Mouse (Mus musculus): ENCODE measurements around the gene Olfr533. TPM values are rescaled to one million over a fixed set of nuclear protein-coding genes. Genes with fewer than 3 reads are reported as not detected.

Gene Olfr533
- not detected for total RNA-seq (2023)

GRCm38 (mm10) chr7:140463070-140463469 is at the start of gene Olfr533:
Gene Olfr533 (plus strand): TSS chr7:140463370.

GRCm38 (mm10) chr7:140421539-140421938 is 41.6 kb upstream of the Olfr533 start, which contains the start of gene Olfr532:
Gene Olfr532 (minus strand): TSS chr7:140421639.

DNA sequence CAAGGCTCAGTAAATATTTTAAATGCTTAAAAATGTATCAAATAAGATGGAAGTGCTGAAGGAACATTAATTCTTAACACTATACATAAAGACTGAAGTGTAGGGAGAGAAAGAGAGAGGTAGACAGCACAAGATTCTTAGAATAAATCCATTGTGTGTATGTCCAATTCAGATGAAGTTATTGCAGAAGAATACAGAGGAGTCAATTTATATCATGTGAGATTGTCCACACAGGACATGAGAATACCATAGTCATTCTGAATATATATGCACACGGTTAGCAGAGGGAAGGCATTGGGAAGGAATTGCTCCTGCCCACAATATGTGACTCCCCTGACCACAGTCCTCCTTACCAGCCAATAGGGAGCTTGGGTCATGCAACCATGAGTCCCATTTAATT is 20.7 kb downstream of the Olfr533 start, which contains the start of gene Olfr535:
TSS of gene Olfr535 (plus strand) at position 301 of the 400 bp plus-strand sequence.

DNA sequence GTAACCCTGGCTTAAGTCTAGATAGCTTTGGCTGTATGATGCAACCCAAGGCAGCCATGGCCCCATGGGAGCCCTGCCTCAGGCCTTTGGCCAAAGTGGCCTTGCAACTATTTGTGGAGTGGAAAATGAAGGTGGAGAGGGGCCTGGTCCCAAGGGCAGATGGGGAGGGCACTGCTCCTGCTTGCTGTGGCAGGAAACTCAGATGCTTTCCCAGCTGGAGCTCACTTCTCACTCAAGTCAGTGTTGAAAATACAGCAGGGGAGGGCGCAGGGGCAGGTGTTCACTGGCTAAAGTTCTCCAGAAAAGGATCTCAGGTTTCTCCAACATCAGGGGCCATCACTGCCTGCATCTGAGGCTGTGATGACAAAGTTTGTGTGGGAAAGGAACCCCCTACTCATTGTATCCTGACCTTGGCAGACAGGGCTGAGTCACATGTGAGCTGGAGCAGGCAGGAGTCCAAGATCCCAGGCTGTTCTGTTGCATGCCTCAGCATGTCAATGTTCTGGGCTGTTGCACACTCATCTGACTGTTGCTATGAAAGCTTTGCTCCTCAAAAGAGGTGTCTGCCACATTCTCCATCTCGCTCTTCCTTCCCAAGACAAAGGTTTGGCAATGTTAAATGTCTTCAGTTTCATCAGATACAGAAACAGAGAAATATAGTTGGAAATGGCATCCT is 44.3 kb downstream of the Olfr533 start, which contains the start of gene Olfr536:
TSS of gene Olfr536 (minus strand) at position 51 of the 676 bp plus-strand sequence.

Other genes starting within 250 kb of the Olfr533 start
- gene Cd163l1, start 245.1 kb upstream of the Olfr533 start, total RNA-seq (2023): not detected
- gene 5830411N06Rik, start 216.1 kb upstream of the Olfr533 start, total RNA-seq (2023): under 1 TPM in 1 of 2 experiments, not detected in 1; 0.11 TPM
- not detected for gene Olfr525, start 142.5 kb upstream of the Olfr533 start, total RNA-seq (2023)
- gene Olfr527, start 129.4 kb upstream of the Olfr533 start, total RNA-seq (2023): not detected
- not detected for gene Olfr60, start 101.7 kb upstream of the Olfr533 start, total RNA-seq (2023)
- not detected for gene Olfr530, start 87.0 kb upstream of the Olfr533 start, total RNA-seq (2023)
- gene Olfr531, start 60.5 kb upstream of the Olfr533 start, total RNA-seq (2023): not detected
- gene Olfr532, start 41.7 kb upstream of the Olfr533 start, total RNA-seq (2023): not detected
- not detected for gene Olfr535, start 20.8 kb downstream of the Olfr533 start, total RNA-seq (2023)
- not detected for gene Olfr536, start 44.0 kb downstream of the Olfr533 start, total RNA-seq (2023)
- not detected for gene Olfr538, start 104.5 kb downstream of the Olfr533 start, total RNA-seq (2023)
- not detected for gene Olfr46, start 137.9 kb downstream of the Olfr533 start, total RNA-seq (2023)
- gene Olfr61, start 165.6 kb downstream of the Olfr533 start, total RNA-seq (2023): not detected
- not detected for gene Olfr53, start 183.1 kb downstream of the Olfr533 start, total RNA-seq (2023)
- gene Olfr539, start 196.6 kb downstream of the Olfr533 start, total RNA-seq (2023): not detected
- gene Olfr45, start 218.6 kb downstream of the Olfr533 start, total RNA-seq (2023): not detected
- not detected for gene Olfr541, start 233.9 kb downstream of the Olfr533 start, total RNA-seq (2023)

All from neutrophil, adult 59 days (primary cell).